Mouse (Mus musculus): Measurements from ENCODE around the gene Slc7a9.

- TF ChIP-seq CTCF (IDR thresholded peaks at IDR 0.05; ENCODE audit: low read depth, low read length) (no peak), POLR2A (IDR thresholded peaks at IDR 0.05; ENCODE audit: insufficient read depth, low read length) (no peak)
These were observed 13.3 kb upstream of the Slc7a9 start for GRCm38 (mm10) chr7:35435266-35435665.
